Mouse (Mus musculus) embryonic facial prominence, embryonic 12.5 days (tissue): ENCODE measurements around the gene Mrpl23. TPM values are rescaled to one million over a fixed set of nuclear protein-coding genes. Genes with fewer than 3 reads are reported as not detected.

ENCODE experiments used
- ATAC-seq: fragments of 200-750 bp; cut with Nextera tagmentation; 2 replicates; pipeline ENCODE4 v1.8.0; 2017; ENCODE audit not compliant: insufficient number of reproducible peaks, insufficient read depth, low FRiP score, low TSS enrichment
- H3K27ac ChIP-seq: fragments of 300-500 bp; sonication (generic); 2 replicates; pipeline ENCODE4 v1.5.1; 2016; ENCODE audit warnings: mild to moderate bottlenecking
- H3K27me3 ChIP-seq: fragments of 300-500 bp; sonication (generic); 2 replicates; pipeline ENCODE4 v1.6.1; 2016; ENCODE audit warnings: mild to moderate bottlenecking, moderate library complexity
- H3K36me3 ChIP-seq: fragments of 300-500 bp; sonication (generic); 2 replicates; pipeline ENCODE4 v1.6.1; 2016; ENCODE audit warnings: mild to moderate bottlenecking
- H3K4me1 ChIP-seq: fragments of 300-500 bp; sonication (generic); 2 replicates; pipeline ENCODE4 v1.6.1; 2016
- H3K4me2 ChIP-seq: fragments of 300-500 bp; sonication (generic); replicated peaks from 2 replicates; pipeline ENCODE4 v1.6.1; 2016; ENCODE audit warnings: mild to moderate bottlenecking, moderate library complexity
- H3K4me3 ChIP-seq: fragments of 300-500 bp; sonication (generic); 2 replicates; pipeline ENCODE4 v1.5.1; 2016; ENCODE audit warnings: mild to moderate bottlenecking
- H3K9ac ChIP-seq: fragments of 300-500 bp; sonication (generic); 2 replicates; pipeline ENCODE4 v1.6.1; 2016; ENCODE audit warnings: mild to moderate bottlenecking, moderate library complexity
- H3K9me3 ChIP-seq: fragments of 300-500 bp; sonication (generic); 2 replicates; pipeline ENCODE4 v1.6.1; 2016; ENCODE audit warnings: mild to moderate bottlenecking, moderate library complexity
- WGBS: fragments of 180-500 bp; shearing (Covaris S2); methylation state at CpG from one replicate; pipeline ENCODE4 v1.1.7; 2016; 5-methylcytosine and 5-hydroxymethylcytosine counted together
- polyA plus RNA-seq: library from polyadenylated mRNA; unstranded; fragments of >200 nt; fragmentation: Nextera tagmentation; extraction: Ambion mirVana; gene quantifications from 2 replicates; pipeline ENCODE4 v1.2.1, GENCODE M21; 2016

The Mrpl23 gene
- polyA plus RNA-seq, 1 experiment from 2014 or later: 19.8 TPM

DNA sequence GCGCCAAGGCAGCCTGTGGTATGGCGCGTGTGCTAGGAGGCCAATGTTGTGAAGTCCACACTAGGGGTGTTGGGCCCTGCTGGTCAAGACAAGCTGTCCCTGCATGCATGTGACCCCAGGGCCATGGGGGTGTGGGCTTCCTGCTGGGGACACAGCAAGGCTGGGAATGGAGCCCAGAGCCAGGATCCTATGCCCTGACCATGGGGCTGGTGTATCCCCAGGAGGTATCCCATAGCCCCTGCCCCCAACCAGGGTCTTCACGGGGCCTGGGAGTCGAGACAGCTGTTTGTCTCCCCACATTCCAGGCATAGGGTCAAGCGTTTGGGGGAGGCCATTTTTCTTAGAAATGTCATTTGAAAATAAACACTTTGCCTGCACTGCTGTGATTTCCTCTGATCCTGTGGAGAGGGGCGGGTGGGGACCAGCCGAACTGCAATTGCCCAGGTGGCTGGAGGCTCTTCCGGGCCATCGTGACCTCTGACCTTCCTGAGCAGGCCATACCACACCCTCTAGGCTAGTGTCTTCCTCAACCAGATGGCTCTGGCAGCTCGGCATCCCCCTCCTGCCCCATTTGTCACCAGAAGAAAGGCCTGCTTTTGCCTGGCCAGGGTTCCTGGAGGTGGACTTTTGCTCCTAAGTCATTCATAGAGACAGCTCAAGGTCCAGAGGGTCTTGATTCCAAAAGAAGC, 32.6 kb downstream of the Mrpl23 start:
- Histone ChIP-seq H3K27ac (peak overlapping the region; percentile 89), H3K36me3 (no peaks in the 10 kb centered on the region), H3K9ac (no peak overlapping the region), H3K9me3 (no peaks in the 10 kb centered on the region), H3K27me3 (no peaks in the 10 kb centered on the region), H3K4me2 (no peak overlapping the region), H3K4me1 (peaks cover 61% of the 10 kb centered on the region), H3K4me3 (no peak overlapping the region)
- 35% methylated on average over 11 of the region's 11 CpGs for WGBS
- no peak for ATAC-seq

- H3K36me3 ChIP-seq: no peaks in the 10 kb centered on the region
- no peak overlapping the region for H3K9ac ChIP-seq
- no peaks in the 10 kb centered on the region for H3K9me3 ChIP-seq
- no peak overlapping the region for H3K4me3 ChIP-seq
- H3K27me3 ChIP-seq: no peaks in the 10 kb centered on the region
- peak overlapping the region; percentile 43; the same call in 1 of the 2 replicates for H3K27ac ChIP-seq
- no peak overlapping the region for H3K4me2 ChIP-seq
- peaks cover 61% of the 10 kb centered on the region for H3K4me1 ChIP-seq
- WGBS: 80% methylated on average over 9 of the region's 9 CpGs
- ATAC-seq: no peak
Observed at GRCm38 (mm10) chr7:142566512-142566911, 34.0 kb downstream of the Mrpl23 start.

GRCm38 (mm10) chr7:142568985-142569384, 36.5 kb downstream of the Mrpl23 start:
- ATAC-seq: no peak
- Histone ChIP-seq H3K9ac (peak overlapping the region; percentile 15; the same call in 1 of the 2 replicates), H3K36me3 (no peaks in the 10 kb centered on the region), H3K4me3 (no peak overlapping the region), H3K27ac (peak overlapping the region; percentile 93; the same call in 1 of the 2 replicates), H3K27me3 (no peaks in the 10 kb centered on the region), H3K4me1 (peaks cover 63% of the 10 kb centered on the region), H3K9me3 (no peaks in the 10 kb centered on the region), H3K4me2 (no peak overlapping the region)
- 41% methylated on average over 8 of the region's 8 CpGs for WGBS

GRCm38 (mm10) chr7:142570565-142570964, 38.1 kb downstream of the Mrpl23 start:
- 52% methylated on average over 9 of the region's 9 CpGs for WGBS
- no peaks in the 10 kb centered on the region for H3K9me3 ChIP-seq
- H3K9ac ChIP-seq: no peak overlapping the region
- peaks cover 65% of the 10 kb centered on the region for H3K4me1 ChIP-seq
- ATAC-seq: no peak
- H3K4me3 ChIP-seq: no peak overlapping the region
- H3K4me2 ChIP-seq: no peak overlapping the region
- H3K27me3 ChIP-seq: no peaks in the 10 kb centered on the region
- H3K36me3 ChIP-seq: no peaks in the 10 kb centered on the region
- peak overlapping the region; percentile 93 for H3K27ac ChIP-seq

DNA sequence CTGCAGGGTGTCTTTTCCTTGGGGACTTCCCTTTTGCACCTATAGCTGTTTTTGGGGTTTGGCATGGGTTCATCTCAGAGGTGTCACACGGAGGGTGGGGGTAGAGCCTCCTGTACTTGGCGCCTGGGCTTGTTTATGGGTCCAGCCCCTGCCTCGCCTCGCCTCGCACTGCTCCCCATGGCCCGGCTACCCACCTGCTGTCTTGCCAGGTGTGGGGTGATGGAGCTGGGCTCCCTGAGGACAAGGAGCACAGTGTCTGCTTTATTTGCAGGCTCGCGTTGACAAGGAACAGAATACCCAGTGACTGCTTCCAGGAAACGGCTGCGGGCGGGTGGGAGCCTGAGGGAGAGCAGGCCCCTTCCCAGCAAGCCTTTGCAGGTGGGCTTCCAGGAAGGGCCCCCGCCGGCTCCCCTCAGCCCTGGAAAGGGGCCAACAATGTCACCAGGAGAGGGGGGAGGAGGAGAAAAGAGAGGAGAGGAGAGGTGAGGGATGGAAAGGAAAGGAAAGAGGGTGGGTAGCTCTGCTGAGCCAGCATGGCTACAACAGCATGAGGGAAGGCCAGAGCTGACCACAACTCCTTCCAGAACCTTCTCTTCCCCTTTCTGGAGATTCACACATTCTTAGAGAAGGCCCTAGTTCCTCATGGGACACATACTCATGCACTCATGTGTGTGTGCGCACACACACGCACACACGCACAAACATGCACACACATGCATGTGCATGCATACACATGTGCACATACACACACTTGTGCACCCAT, 39.2 kb downstream of the Mrpl23 start:
- Histone ChIP-seq H3K9me3 (no peaks in the 10 kb centered on the region), H3K4me3 (no peak overlapping the region), H3K27ac (peak overlapping the region; percentile 93), H3K9ac (peak overlapping the region; percentile 13; the same call in 1 of the 2 replicates), H3K27me3 (no peaks in the 10 kb centered on the region), H3K4me2 (0 out of 2 replicates have a peak overlapping the region, but pooled peaks have one; percentile 5), H3K36me3 (no peaks in the 10 kb centered on the region), H3K4me1 (peaks cover 65% of the 10 kb centered on the region)
- no peak for ATAC-seq
- WGBS: 47% methylated on average over 16 of the region's 16 CpGs

DNA sequence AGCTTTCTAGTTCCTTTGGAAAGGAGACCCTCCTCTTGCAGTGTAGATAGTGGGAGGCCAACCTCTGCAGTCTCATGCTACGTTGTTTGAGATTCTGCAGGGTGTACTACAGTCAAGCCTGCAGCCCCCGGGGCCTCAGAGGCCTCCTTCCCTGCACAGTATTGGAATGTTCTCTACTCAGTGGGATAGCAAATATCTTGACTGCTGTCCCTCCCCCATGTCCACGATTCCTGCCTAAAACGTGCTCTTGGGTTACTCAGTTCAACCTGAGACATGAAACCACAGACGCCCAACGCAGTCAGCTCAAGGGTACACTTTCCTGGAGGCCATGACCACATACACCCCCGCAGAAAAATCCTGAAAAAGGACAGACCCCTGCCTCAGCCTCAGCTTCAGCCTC, 39.9 kb downstream of the Mrpl23 start:
- peak overlapping the region; percentile 93 for H3K27ac ChIP-seq
- no peaks in the 10 kb centered on the region for H3K9me3 ChIP-seq
- 16% methylated on average over 7 of the region's 7 CpGs for WGBS
- no peak; the same call in 1 of the 2 replicates for ATAC-seq
- 0 out of 2 replicates have a peak overlapping the region, but pooled peaks have one; percentile 13 for H3K9ac ChIP-seq
- peak overlapping the region; percentile 5; the same call in 1 of the 2 replicates for H3K4me2 ChIP-seq
- H3K4me3 ChIP-seq: no peak overlapping the region
- H3K36me3 ChIP-seq: no peaks in the 10 kb centered on the region
- H3K27me3 ChIP-seq: no peaks in the 10 kb centered on the region
- H3K4me1 ChIP-seq: peaks cover 65% of the 10 kb centered on the region

GRCm38 (mm10) chr7:142572992-142573391, 40.5 kb downstream of the Mrpl23 start:
- peak overlapping the region; percentile 93 for H3K27ac ChIP-seq
- ATAC-seq: peak; percentile 77
- no peak overlapping the region for H3K9ac ChIP-seq
- H3K4me1 ChIP-seq: peaks cover 65% of the 10 kb centered on the region
- 6% methylated on average over 6 of the region's 6 CpGs for WGBS
- H3K9me3 ChIP-seq: no peaks in the 10 kb centered on the region
- H3K4me2 ChIP-seq: peak overlapping the region; percentile 5; the same call in 1 of the 2 replicates
- no peaks in the 10 kb centered on the region for H3K27me3 ChIP-seq
- H3K36me3 ChIP-seq: no peaks in the 10 kb centered on the region
- H3K4me3 ChIP-seq: no peak overlapping the region

DNA sequence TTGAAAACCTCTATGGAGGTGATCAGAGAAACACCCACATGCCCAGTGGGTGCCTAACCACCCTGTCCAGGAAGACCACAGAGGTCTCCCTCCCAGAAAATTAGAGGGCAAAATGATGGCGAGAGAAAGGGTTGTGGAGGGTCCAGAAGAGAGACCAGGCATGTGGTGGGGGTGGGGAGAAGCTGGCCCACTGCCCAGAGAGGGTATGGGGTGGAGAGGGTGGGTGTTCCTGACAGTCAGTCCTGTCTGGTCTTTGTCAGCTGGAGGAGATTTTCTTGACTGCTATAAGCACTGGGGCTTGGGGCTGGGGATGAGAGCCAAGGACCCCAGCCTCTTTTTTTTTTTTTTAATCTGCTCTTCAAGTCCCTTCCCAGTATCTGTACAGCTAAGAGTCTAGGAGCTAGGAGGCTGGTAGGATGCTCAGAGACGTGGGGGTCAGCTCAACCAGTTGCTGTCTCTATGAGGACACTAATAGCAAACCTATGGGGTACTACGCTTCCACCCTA, 41.7 kb downstream of the Mrpl23 start:
- H3K36me3 ChIP-seq: no peaks in the 10 kb centered on the region
- no peak overlapping the region for H3K9ac ChIP-seq
- ATAC-seq: no peak
- H3K4me3 ChIP-seq: no peak overlapping the region
- H3K9me3 ChIP-seq: no peaks in the 10 kb centered on the region
- 55% methylated on average over 3 of the region's 3 CpGs for WGBS
- H3K4me2 ChIP-seq: peak overlapping the region; percentile 63; the same call in 1 of the 2 replicates
- peak overlapping the region; percentile 93 for H3K27ac ChIP-seq
- H3K27me3 ChIP-seq: no peaks in the 10 kb centered on the region
- peaks cover 59% of the 10 kb centered on the region for H3K4me1 ChIP-seq

DNA sequence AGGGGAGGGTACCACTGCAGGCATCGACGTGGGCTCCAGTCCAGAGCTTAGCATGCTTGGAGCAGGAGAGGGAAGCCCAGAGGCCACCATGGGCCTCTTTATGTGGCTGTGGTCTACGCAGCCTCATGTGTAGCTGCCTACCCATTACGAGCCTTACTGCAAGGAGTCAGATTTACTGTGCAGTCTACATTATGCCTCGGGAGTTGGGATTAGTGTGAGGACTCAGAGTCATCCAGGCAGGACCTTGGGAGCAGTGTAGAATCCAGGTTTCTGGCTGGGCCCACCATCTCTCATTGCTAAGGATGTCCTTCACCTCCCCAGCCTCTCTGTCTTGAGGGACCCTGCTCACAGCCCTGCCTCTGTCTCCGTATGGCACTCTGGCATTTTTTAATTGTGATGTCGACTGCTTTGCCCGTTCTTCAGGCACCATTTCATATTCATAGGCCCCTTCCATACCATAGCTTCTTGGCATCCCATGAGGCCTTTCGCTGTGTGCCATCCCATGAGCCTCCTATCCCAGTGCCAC, 42.4 kb downstream of the Mrpl23 start:
- no peaks in the 10 kb centered on the region for H3K9me3 ChIP-seq
- peak overlapping the region; percentile 93 for H3K27ac ChIP-seq
- 67% methylated on average over 9 of the region's 9 CpGs for WGBS
- H3K4me1 ChIP-seq: peaks cover 54% of the 10 kb centered on the region
- H3K27me3 ChIP-seq: no peaks in the 10 kb centered on the region
- H3K36me3 ChIP-seq: no peaks in the 10 kb centered on the region
- H3K4me2 ChIP-seq: peak overlapping the region; percentile 63
- ATAC-seq: no peak
- H3K4me3 ChIP-seq: peak overlapping the region; percentile 48
- H3K9ac ChIP-seq: 0 out of 2 replicates have a peak overlapping the region, but pooled peaks have one; percentile 24

DNA sequence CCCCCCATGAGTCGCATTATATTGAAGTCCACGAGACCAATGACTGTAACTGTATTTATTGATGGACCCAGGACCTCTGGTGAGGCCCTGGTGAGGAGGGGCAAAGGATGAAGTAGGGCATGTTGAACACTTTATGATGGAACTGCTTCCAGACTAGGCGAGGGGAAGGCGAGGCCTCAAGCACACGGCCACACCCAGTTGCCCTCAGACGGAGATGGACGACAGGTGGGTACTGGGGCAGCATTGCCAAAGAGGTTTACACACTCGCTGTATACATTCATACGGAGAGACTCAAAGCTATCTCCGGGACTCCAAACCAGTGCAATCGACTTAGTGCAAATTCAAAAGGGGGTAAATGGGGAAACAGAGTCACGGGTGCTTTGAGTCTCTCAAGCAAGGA, 43.0 kb downstream of the Mrpl23 start:
- WGBS: 84% methylated on average over 12 of the region's 12 CpGs
- Histone ChIP-seq H3K27ac (peak overlapping the region; percentile 93), H3K27me3 (no peaks in the 10 kb centered on the region), H3K9ac (peak overlapping the region; percentile 83), H3K4me1 (peaks cover 48% of the 10 kb centered on the region), H3K36me3 (no peaks in the 10 kb centered on the region), H3K4me2 (peak overlapping the region; percentile 63), H3K9me3 (no peaks in the 10 kb centered on the region; the same call in 1 of the 2 replicates), H3K4me3 (peak overlapping the region; percentile 48)
- no peak for ATAC-seq

DNA sequence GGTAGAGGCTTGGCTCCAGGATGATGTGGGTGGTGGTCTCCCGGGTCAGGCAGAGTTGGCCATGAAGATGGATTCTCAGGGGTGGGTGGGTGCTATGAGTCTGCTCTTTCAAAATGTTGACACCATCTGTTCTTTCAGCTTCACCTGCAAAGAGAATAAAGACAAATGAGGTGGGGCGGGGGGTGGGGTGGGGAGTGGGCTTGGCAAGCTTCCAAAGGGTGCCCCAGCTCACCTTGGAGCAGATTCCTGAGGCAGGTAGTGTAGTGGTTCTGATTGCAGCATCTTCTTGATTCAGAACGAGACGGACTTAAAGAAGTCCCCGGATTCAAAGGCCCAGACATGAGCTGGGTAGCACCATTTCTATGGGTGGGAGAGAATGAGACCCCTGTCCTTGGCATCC, 43.5 kb downstream of the Mrpl23 start:
- peak overlapping the region; percentile 93 for H3K27ac ChIP-seq
- peak overlapping the region; percentile 48 for H3K4me3 ChIP-seq
- peak overlapping the region; percentile 63 for H3K4me2 ChIP-seq
- no peak for ATAC-seq
- no peaks in the 10 kb centered on the region; the same call in 1 of the 2 replicates for H3K9me3 ChIP-seq
- no peaks in the 10 kb centered on the region for H3K36me3 ChIP-seq
- 76% methylated on average over 5 of the region's 5 CpGs for WGBS
- H3K4me1 ChIP-seq: peaks cover 43% of the 10 kb centered on the region
- H3K27me3 ChIP-seq: no peaks in the 10 kb centered on the region
- peak overlapping the region; percentile 83 for H3K9ac ChIP-seq
